Mouse (Mus musculus) C2C12 (cell line): Measurements from ENCODE around the gene Scn1b. TPM values are rescaled to one million over a fixed set of nuclear protein-coding genes. Genes with fewer than 3 reads are reported as not detected.

Experiments used
- H3K27me3 ChIP-seq: one replicate; pipeline ENCODE4 v1.6.1; 2011; ENCODE audit not compliant: control insufficient read depth, insufficient read depth, insufficient read length
- H3K36me3 ChIP-seq: one replicate; pipeline ENCODE4 v1.6.1; 2011; ENCODE audit not compliant: control insufficient read depth, insufficient read depth
- H3K4me3 ChIP-seq: one replicate; pipeline ENCODE4 v1.5.1; 2011; ENCODE audit warnings: mild to moderate bottlenecking, control low read depth; ENCODE audit not compliant: poor library complexity, insufficient read depth, severe bottlenecking
- H3K79me2 ChIP-seq: one replicate; pipeline ENCODE4 v1.6.1; 2011; ENCODE audit not compliant: control insufficient read depth, insufficient read depth
- H3K79me3 ChIP-seq: one replicate; pipeline ENCODE4 v1.6.1; 2011; ENCODE audit warnings: low read depth, control low read depth
- H3ac ChIP-seq: one replicate; pipeline ENCODE3; 2011; ENCODE audit warnings: low read depth; ENCODE audit not compliant: control insufficient read depth, insufficient read length
- CEBPB ChIP-seq: IDR thresholded peaks from one replicate; pipeline ENCODE4 v1.6.1; 2011; ENCODE audit warnings: low read depth, mild to moderate bottlenecking, control low read depth, moderate library complexity
- CTCF ChIP-seq: IDR thresholded peaks from one replicate; pipeline ENCODE4 v1.5.1; 2011; ENCODE audit not compliant: control insufficient read depth, insufficient read depth, insufficient read length
- FOSL1 ChIP-seq: IDR thresholded peaks from one replicate; pipeline ENCODE4 v1.8.0; 2011; ENCODE audit warnings: mild to moderate bottlenecking, low read length; ENCODE audit not compliant: poor library complexity, insufficient read depth, severe bottlenecking
- MAX ChIP-seq: IDR thresholded peaks from one replicate; pipeline ENCODE4 v1.6.1; 2011; ENCODE audit warnings: mild to moderate bottlenecking, control low read depth
- MYOD1 ChIP-seq: IDR thresholded peaks from one replicate; pipeline ENCODE4 v1.6.1; 2011; ENCODE audit warnings: low read depth; ENCODE audit not compliant: control insufficient read depth, insufficient read length
- MYOG ChIP-seq: IDR thresholded peaks from one replicate; pipeline ENCODE4 v1.6.1; 2011; ENCODE audit not compliant: control insufficient read depth, insufficient read length; ENCODE audit errors: extremely low read depth
- USF1 ChIP-seq: IDR thresholded peaks from one replicate; pipeline ENCODE4 v1.6.1; 2011; ENCODE audit warnings: low read depth, mild to moderate bottlenecking, control low read depth, moderate library complexity
- polyA plus RNA-seq: library from polyadenylated mRNA; unstranded; fragments of >200 nt; fragmentation: generic; extraction: Trizol; gene quantifications from one replicate; pipeline ENCODE4 v1.2.1, GENCODE M21; 2012; ENCODE audit warnings: missing spikeins

Scn1b gene
- polyA plus RNA-seq, 1 experiment, result 2.3 TPM

GRCm38 (mm10) chr7:31156034-31156928 is 29.5 kb upstream of the Scn1b start:
- TF ChIP-seq USF1 (no peak), MAX (no peak), MYOG (no peak), FOSL1 (no peak), CTCF (no peak)

GRCm38 (mm10) chr7:31155296-31156033 is 28.7 kb upstream of the Scn1b start, which contains the start of gene Gramd1a:
Gene Gramd1a (minus strand): TSS chr7:31155896.
- Histone ChIP-seq H3K27me3 (no peaks in the 10 kb centered on the region), H3ac (no peak within 1 kb of the TSS), H3K4me3 (no peak within 1 kb of the TSS), H3K79me2 (peaks cover 5% of the 10 kb centered on the region), H3K79me3 (no peaks in the 10 kb centered on the region), H3K36me3 (no peaks in the 10 kb centered on the region)
- no peak for TF ChIP-seq USF1
- no peak for TF ChIP-seq FOSL1

More at GRCm38 (mm10) chr7:31156034-31156928, 29.5 kb upstream of the Scn1b start:
- Histone ChIP-seq H3K36me3 (no peaks in the 10 kb centered on the region), H3K79me3 (no peaks in the 10 kb centered on the region), H3K27me3 (no peaks in the 10 kb centered on the region), H3K79me2 (no peaks in the 10 kb centered on the region), H3ac (no peak overlapping the region), H3K4me3 (no peak overlapping the region)

- no peaks in the 10 kb centered on the region for H3K36me3 ChIP-seq
- TF ChIP-seq CTCF, result no peak
- TF ChIP-seq CEBPB, result no peak
- TF ChIP-seq FOSL1, result no peak
- TF ChIP-seq USF1, result no peak
- no peak for TF ChIP-seq MYOD1
- H3K27me3 ChIP-seq, result no peaks in the 10 kb centered on the region
- peaks cover 9% of the 10 kb centered on the region for H3K79me3 ChIP-seq
- peaks cover 22% of the 10 kb centered on the region for H3K79me2 ChIP-seq
- H3ac ChIP-seq, result no peak overlapping the region
- no peak overlapping the region for H3K4me3 ChIP-seq
Measured at GRCm38 (mm10) chr7:31153536-31154320, 26.9 kb upstream of the Scn1b start.

GRCm38 (mm10) chr7:31151301-31152241 is 24.8 kb upstream of the Scn1b start:
- no peaks in the 10 kb centered on the region for H3K27me3 ChIP-seq
- peaks cover 43% of the 10 kb centered on the region for H3K79me2 ChIP-seq
- TF ChIP-seq USF1 (no peak), MYOG (no peak), MYOD1 (no peak), CTCF (no peak), FOSL1 (no peak), CEBPB (no peak), MAX (no peak)
- peak overlapping the region; percentile 34 for H3ac ChIP-seq
- peak overlapping the region; percentile 55 for H3K4me3 ChIP-seq
- no peaks in the 10 kb centered on the region for H3K36me3 ChIP-seq
- H3K79me3 ChIP-seq, result peaks cover 22% of the 10 kb centered on the region

- H3K79me2 ChIP-seq, result peaks cover 50% of the 10 kb centered on the region
- H3K36me3 ChIP-seq, result no peaks in the 10 kb centered on the region
- TF ChIP-seq CEBPB (no peak), MYOG (no peak), CTCF (no peak), FOSL1 (no peak), MYOD1 (no peak), MAX (no peak), USF1 (no peak)
- H3K4me3 ChIP-seq, result peak overlapping the region; percentile 55
- no peaks in the 10 kb centered on the region for H3K27me3 ChIP-seq
- peak overlapping the region; percentile 83 for H3ac ChIP-seq
- H3K79me3 ChIP-seq, result peaks cover 26% of the 10 kb centered on the region
Measured at GRCm38 (mm10) chr7:31150566-31151300, 23.9 kb upstream of the Scn1b start.
